Mouse (Mus musculus) midbrain, postnatal 0 days (tissue): ENCODE measurements around the gene Mblac1. TPM values are rescaled to one million over a fixed set of nuclear protein-coding genes. Genes with fewer than 3 reads are reported as not detected.

Experiments
- ATAC-seq: fragments of 200-750 bp; cut with Nextera tagmentation; 2 replicates; pipeline ENCODE4 v1.8.0; 2017; ENCODE audit warnings: moderate number of reproducible peaks, mild to moderate bottlenecking, moderate TSS enrichment, moderate library complexity; ENCODE audit not compliant: low FRiP score
- DNase-seq: peaks from one replicate; pipeline ENCODE4 v3.0.0-alpha.2; 2015; ENCODE audit warnings: low spot score
- H3K27ac ChIP-seq: fragments of 300-500 bp; sonication (generic); 2 replicates; pipeline ENCODE4 v1.5.1; 2014; ENCODE audit warnings: low read depth, mild to moderate bottlenecking, low read length, mixed read lengths
- H3K27me3 ChIP-seq: fragments of 300-500 bp; sonication (generic); 2 replicates; pipeline ENCODE4 v1.6.1; 2014; ENCODE audit warnings: low read length, control low read depth, mixed read lengths; ENCODE audit not compliant: insufficient read depth
- H3K36me3 ChIP-seq: fragments of 300-500 bp; sonication (generic); 2 replicates; pipeline ENCODE4 v1.6.1; 2014; ENCODE audit warnings: low read length, control low read depth, mixed read lengths; ENCODE audit not compliant: insufficient read depth
- H3K4me1 ChIP-seq: fragments of 300-500 bp; sonication (generic); 2 replicates; pipeline ENCODE4 v1.6.1; 2014; ENCODE audit warnings: mild to moderate bottlenecking, control low read depth, antibody characterized with exemption, low read length, mixed read lengths; ENCODE audit not compliant: insufficient read depth
- H3K4me2 ChIP-seq: fragments of 300-500 bp; sonication (generic); 2 replicates; pipeline ENCODE4 v1.6.1; 2014; ENCODE audit warnings: low read depth, mild to moderate bottlenecking, low read length, mixed read lengths; ENCODE audit not compliant: poor library complexity, severe bottlenecking
- H3K4me3 ChIP-seq: fragments of 300-500 bp; sonication (generic); 2 replicates; pipeline ENCODE4 v1.5.1; 2014; ENCODE audit warnings: low read depth, mild to moderate bottlenecking, low read length, moderate library complexity
- H3K9ac ChIP-seq: fragments of 300-500 bp; sonication (generic); replicated peaks from 2 replicates; pipeline ENCODE4 v1.6.1; 2014; ENCODE audit warnings: mild to moderate bottlenecking, low read length, moderate library complexity, mixed read lengths; ENCODE audit not compliant: poor library complexity, severe bottlenecking
- H3K9me3 ChIP-seq: fragments of 300-500 bp; sonication (generic); 2 replicates; pipeline ENCODE4 v1.6.1; 2016; ENCODE audit warnings: low read length, control low read depth
- CTCF ChIP-seq: IDR thresholded peaks from 2 replicates; pipeline ENCODE4 v1.5.1; 2016; ENCODE audit warnings: antibody characterized with exemption, mild to moderate bottlenecking
- WGBS: fragments of 180-500 bp; shearing (Covaris S2); extraction: QIAGEN DNeasy Blood & Tissue Kit; methylation state at CpG from one replicate; pipeline ENCODE4 v1.1.7; 2014; 5-methylcytosine and 5-hydroxymethylcytosine counted together
- polyA plus RNA-seq: library from polyadenylated mRNA; unstranded; fragments of >200 nt; fragmentation: Nextera tagmentation; extraction: Ambion mirVana; gene quantifications from 2 replicates; pipeline ENCODE4 v1.2.1, GENCODE M21; 2015
- total RNA-seq: library from RNA; depleted of rRNA; stranded (reverse); fragments of >200 nt; gene quantifications from 2 replicates; pipeline ENCODE4 v1.2.3, GENCODE M21; 2014; rRNA removed

The Mblac1 gene
- total RNA-seq = 15.6 and 16.2 TPM in 2 replicates
- 11.2 and 11.9 TPM in 2 replicates for polyA plus RNA-seq

GRCm38 (mm10) chr5:138193771-138194727 is at the start of gene Mblac1:
Mblac1 (plus strand) TSS chr5:138194314.
- WGBS = 6% methylated on average over 54 of the region's 54 CpGs
- H3K4me3 ChIP-seq = peak within 1 kb of the TSS; percentile 76
- ATAC-seq = peak; percentile 81
- H3K4me2 ChIP-seq = peak within 1 kb of the TSS; percentile 95
- H3K36me3 ChIP-seq = peaks cover 18% of the 10 kb centered on the region; the same call in 1 of the 2 replicates
- no peak; the same call in 1 of the 2 replicates for TF ChIP-seq CTCF
- peaks cover 3% of the 10 kb centered on the region; the same call in 1 of the 2 replicates for H3K4me1 ChIP-seq
- peak; percentile 88 for DNase-seq
- peak within 1 kb of the TSS; percentile 92 for H3K27ac ChIP-seq
- H3K9ac ChIP-seq = peak within 1 kb of the TSS; percentile 86
- H3K9me3 ChIP-seq = no peaks in the 10 kb centered on the region
- H3K27me3 ChIP-seq = no peaks in the 10 kb centered on the region

GRCm38 (mm10) chr5:138154390-138154789 is 39.7 kb upstream of the Mblac1 start:
- Histone ChIP-seq H3K4me3 (peak overlapping the region; percentile 64), H3K4me2 (peak overlapping the region; percentile 74), H3K4me1 (no peaks in the 10 kb centered on the region; the same call in 1 of the 2 replicates), H3K27ac (peak overlapping the region; percentile 95), H3K9ac (peak overlapping the region; percentile 91; the same call in 1 of the 2 replicates), H3K9me3 (no peaks in the 10 kb centered on the region), H3K27me3 (no peaks in the 10 kb centered on the region), H3K36me3 (peaks cover 16% of the 10 kb centered on the region)
- no peak for TF ChIP-seq CTCF
- no peak for ATAC-seq
- no peak for DNase-seq
- WGBS = 85% methylated on average over 3 of the region's 3 CpGs

- no peaks in the 10 kb centered on the region; the same call in 1 of the 2 replicates for H3K4me1 ChIP-seq
- peak within 1 kb of the TSS; percentile 91 for H3K9ac ChIP-seq
- H3K9me3 ChIP-seq = no peaks in the 10 kb centered on the region
- peaks cover 13% of the 10 kb centered on the region for H3K36me3 ChIP-seq
- H3K27me3 ChIP-seq = no peaks in the 10 kb centered on the region
- WGBS = under 1% methylated on average over 31 of the region's 31 CpGs
- peak within 1 kb of the TSS; percentile 74 for H3K4me2 ChIP-seq
- peak; percentile 96 for ATAC-seq
- peak; percentile 98 for TF ChIP-seq CTCF
- peak within 1 kb of the TSS; percentile 95 for H3K27ac ChIP-seq
- H3K4me3 ChIP-seq = peak within 1 kb of the TSS; percentile 64
- peak; percentile 98 for DNase-seq
Observed at GRCm38 (mm10) chr5:138155443-138155976, 38.6 kb upstream of the Mblac1 start, which contains the start of gene Zfp113. Zfp113 (minus strand) TSS chr5:138155744.

GRCm38 (mm10) chr5:138160224-138160762 is 33.8 kb upstream of the Mblac1 start:
- no peak for TF ChIP-seq CTCF
- Histone ChIP-seq H3K27ac (0 out of 2 replicates have a peak overlapping the region, but pooled peaks have one; percentile 70), H3K4me3 (peak overlapping the region; percentile 59), H3K9me3 (no peaks in the 10 kb centered on the region), H3K4me1 (peaks cover 5% of the 10 kb centered on the region), H3K9ac (0 out of 2 replicates have a peak overlapping the region, but pooled peaks have one; percentile 66), H3K27me3 (no peaks in the 10 kb centered on the region), H3K4me2 (peak overlapping the region; percentile 74), H3K36me3 (peaks cover 21% of the 10 kb centered on the region; the same call in 1 of the 2 replicates)
- DNase-seq = no peak
- ATAC-seq = no peak
- 63% methylated on average over 7 of the region's 7 CpGs for WGBS

GRCm38 (mm10) chr5:138160842-138161665 is 33.1 kb upstream of the Mblac1 start, which contains the start of gene Cops6:
Cops6 (plus strand) TSS chr5:138161071.
- H3K9me3 ChIP-seq = no peaks in the 10 kb centered on the region
- H3K27ac ChIP-seq = peak within 1 kb of the TSS; percentile 70
- under 1% methylated on average over 42 of the region's 42 CpGs for WGBS
- H3K36me3 ChIP-seq = peaks cover 28% of the 10 kb centered on the region; the same call in 1 of the 2 replicates
- DNase-seq (peak; percentile 96), ATAC-seq (peak; percentile 93)
- H3K4me3 ChIP-seq = peak within 1 kb of the TSS; percentile 59
- peak; percentile 22; the same call in 1 of the 2 replicates for TF ChIP-seq CTCF
- no peaks in the 10 kb centered on the region for H3K27me3 ChIP-seq
- H3K9ac ChIP-seq = peak within 1 kb of the TSS; percentile 66
- peak within 1 kb of the TSS; percentile 74 for H3K4me2 ChIP-seq
- H3K4me1 ChIP-seq = peaks cover 5% of the 10 kb centered on the region
